Mouse (Mus musculus) myocyte (in vitro differentiated cells): Measurements from ENCODE around the gene Zfp711.

Experiments used
- E2F4 ChIP-seq: IDR thresholded peaks from one replicate; pipeline ENCODE4 v1.6.1; 2011; ENCODE audit warnings: mild to moderate bottlenecking, control low read depth, moderate library complexity; ENCODE audit not compliant: insufficient read depth
- POLR2A ChIP-seq: IDR thresholded peaks from one replicate; pipeline ENCODE4 v1.6.1; 2011; ENCODE audit warnings: low read depth, mild to moderate bottlenecking, control low read depth, moderate library complexity; ENCODE audit not compliant: insufficient read length
- TCF12 ChIP-seq: IDR thresholded peaks from one replicate; pipeline ENCODE4 v1.6.1; 2011; ENCODE audit warnings: mild to moderate bottlenecking, control low read depth; ENCODE audit not compliant: poor library complexity, insufficient read depth, severe bottlenecking

- TF ChIP-seq POLR2A (no peak), E2F4 (no peak), TCF12 (no peak)
Observed at GRCm38 (mm10) chrX:112680605-112681004, 80.3 kb downstream of the Zfp711 start.
